Mouse (Mus musculus): Measurements from ENCODE around the gene Taok1.

DNA sequence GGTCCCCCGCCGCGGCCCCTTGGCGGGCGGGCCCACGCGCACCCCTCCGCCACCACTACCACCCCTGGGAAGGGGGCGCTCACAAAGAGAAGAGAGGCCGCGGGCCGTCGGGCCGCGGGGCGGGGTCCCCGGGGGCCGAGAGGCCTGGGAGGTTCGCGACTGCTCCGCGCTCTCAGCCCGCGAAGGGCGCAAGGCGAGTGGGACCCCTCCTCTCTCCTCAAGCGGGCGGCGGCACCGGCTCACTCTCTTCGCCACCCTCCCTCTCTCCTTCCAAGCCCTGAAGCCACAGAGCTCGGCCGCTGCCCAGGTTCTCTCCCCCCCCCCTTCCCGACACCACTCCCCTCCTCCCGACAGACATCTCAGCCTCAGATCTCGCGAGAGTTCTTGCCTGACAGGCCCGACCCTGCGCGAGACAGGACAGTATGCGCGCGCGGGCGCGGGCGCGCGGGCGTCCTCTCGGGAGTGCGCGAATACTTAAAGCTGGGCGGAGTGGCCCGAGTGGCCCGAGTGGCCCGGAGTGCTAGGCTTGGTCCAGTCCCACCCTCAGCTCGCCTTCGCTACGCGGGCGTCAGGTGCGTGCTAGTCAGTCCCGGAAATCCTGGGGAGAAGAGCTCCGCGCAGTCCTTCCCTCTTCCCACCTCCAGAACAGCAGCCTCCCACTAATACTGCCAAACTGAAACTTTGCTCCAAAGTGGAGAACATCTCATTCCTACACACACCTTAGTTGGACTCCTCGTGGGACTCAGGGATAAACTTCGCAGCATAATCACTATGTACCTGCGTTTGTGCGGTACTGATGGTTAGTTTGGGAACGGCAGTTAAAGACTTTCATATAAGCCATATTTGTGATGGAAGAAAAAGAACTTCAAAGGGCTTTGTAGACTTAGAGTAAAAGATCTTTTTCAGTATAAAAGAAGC lies at the start of gene Taok1:
- TF ChIP-seq POLR2A (IDR thresholded peaks at IDR 0.05; ENCODE audit: insufficient read length, low read depth) = peak; percentile 75
- no peak for TF ChIP-seq MAX (IDR thresholded peaks at IDR 0.05; ENCODE audit: low read depth)
- TF ChIP-seq USF1 (IDR thresholded peaks at IDR 0.05; ENCODE audit: low read depth) = no peak
- TF ChIP-seq CEBPB (IDR thresholded peaks at IDR 0.05; ENCODE audit: insufficient read depth, poor library complexity, severe bottlenecking) = no peak
- no peak for TF ChIP-seq REST (IDR thresholded peaks at IDR 0.05; ENCODE audit: insufficient read depth, insufficient read length)
- peak in 1 of 3 experiments; percentile 39 for TF ChIP-seq MYOD1 (IDR thresholded peaks at IDR 0.05; ENCODE audit: control insufficient read depth in 1 of 3, insufficient read length in 2 of 3, low read depth in 2 of 3)
- TF ChIP-seq MYOG (IDR thresholded peaks at IDR 0.05; ENCODE audit: control insufficient read depth in 1 of 3, insufficient read depth in 1 of 3, insufficient read length in 2 of 3, low read depth in 2 of 3) = no peak
- no peak for TF ChIP-seq TCF12 (IDR thresholded peaks at IDR 0.05; ENCODE audit: insufficient read depth, poor library complexity, severe bottlenecking)

All from myocyte (in vitro differentiated cells).